Mouse (Mus musculus) ES-Bruce4 (cell line): ENCODE data around the gene Fam98b.

Source experiments
- CTCF ChIP-seq: IDR thresholded peaks from one replicate; pipeline ENCODE4 v1.8.1; 2011; ENCODE audit warnings: low read depth, low read length
- EP300 ChIP-seq: IDR thresholded peaks from 2 replicates; pipeline ENCODE4 v1.6.1; 2011; ENCODE audit warnings: low read depth, low read length; ENCODE audit not compliant: insufficient read depth
- POLR2A ChIP-seq: IDR thresholded peaks from one replicate; pipeline ENCODE4 v1.8.1; 2011; ENCODE audit warnings: low read length; ENCODE audit not compliant: insufficient read depth

DNA sequence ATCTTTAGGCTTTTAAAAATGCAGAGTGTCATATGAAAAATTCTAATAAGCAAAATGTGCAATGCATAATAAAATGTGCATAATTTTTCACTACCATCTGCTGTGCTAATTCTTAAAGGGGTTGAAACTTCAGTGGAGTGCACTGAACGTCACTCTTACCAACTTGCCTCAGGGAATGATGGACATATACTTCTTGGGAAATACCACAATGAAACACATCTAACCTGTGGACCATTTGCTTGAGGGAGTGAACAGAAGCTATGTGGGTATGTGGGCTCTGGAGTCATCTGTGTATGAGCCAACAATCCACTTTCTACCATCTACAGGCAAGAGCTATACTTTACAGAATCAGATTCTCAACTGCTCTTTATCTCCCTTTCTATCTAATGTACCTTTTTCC, 61.8 kb downstream of the Fam98b start:
- no peak for TF ChIP-seq CTCF
- TF ChIP-seq EP300: no peak
- TF ChIP-seq POLR2A: no peak
